Mouse (Mus musculus) layer of hippocampus, postnatal 14 days (tissue): ENCODE data around the gene Pkig. TPM values are rescaled to one million over a fixed set of nuclear protein-coding genes. Genes with fewer than 3 reads are reported as not detected.
A peak's percentile ranks its signal among the peaks of the same experiment; 100 is the strongest.
"Not testable (repeated sequence)": the region's sequence is repeated elsewhere in the genome, so short reads cannot be mapped to it uniquely, and the experiment has no call there.

Experiments
- DNase-seq, 2 experiments: peaks; one replicate each; pipeline ENCODE4 v3.0.0; 2021 to 2022; ENCODE audit warnings: low spot score in 2 of 2, mixed read lengths in 1 of 2
- total RNA-seq, 2 experiments: library from RNA; stranded (reverse); gene quantifications; 2 replicates each; pipeline ENCODE4 v1.2.3; 2021

The Pkig gene
- total RNA-seq, 2 experiments from 2014 or later = 70.9 to 71.8 TPM

- peak; percentile 12 to 40 for DNase-seq
These were observed 15.3 kb upstream of the Pkig start for GRCm38 (mm10) chr2:163642685-163643575.

GRCm38 (mm10) chr2:163643576-163643971 is 14.6 kb upstream of the Pkig start:
- DNase-seq = no peak

GRCm38 (mm10) chr2:163644047-163644446 is 14.1 kb upstream of the Pkig start:
- DNase-seq = no peak

- peak; percentile 97 to 98 for DNase-seq
These were observed 13.4 kb upstream of the Pkig start, which contains the start of gene Serinc3 for GRCm38 (mm10) chr2:163644575-163645385. Gene Serinc3 (minus strand): TSS chr2:163645131.

- DNase-seq = no peak
These were observed 12.3 kb upstream of the Pkig start for GRCm38 (mm10) chr2:163645700-163646460.

- DNase-seq = no peak
These were observed 11.6 kb upstream of the Pkig start for GRCm38 (mm10) chr2:163646461-163647080.

GRCm38 (mm10) chr2:163655699-163656098 is 2.5 kb upstream of the Pkig start:
- not testable (repeated sequence) for DNase-seq

GRCm38 (mm10) chr2:163657486-163657885 is 700 bp upstream of the Pkig start:
- DNase-seq = no peak

- peak in 1 of 2 experiments; percentile 56 for DNase-seq
These were observed 755 bp downstream of the Pkig start for GRCm38 (mm10) chr2:163658941-163659340.

GRCm38 (mm10) chr2:163659431-163659830 is 1.2 kb downstream of the Pkig start:
- DNase-seq = no peak

GRCm38 (mm10) chr2:163660103-163660701 is 2.0 kb downstream of the Pkig start:
- DNase-seq = no peak

GRCm38 (mm10) chr2:163661371-163661850 is 3.2 kb downstream of the Pkig start:
- no peak for DNase-seq

- no peak for DNase-seq
These were observed 3.9 kb downstream of the Pkig start for GRCm38 (mm10) chr2:163662076-163662475.

GRCm38 (mm10) chr2:163662698-163663221 is 4.6 kb downstream of the Pkig start:
- DNase-seq = no peak

GRCm38 (mm10) chr2:163663930-163664329 is 5.7 kb downstream of the Pkig start:
- no peak for DNase-seq

GRCm38 (mm10) chr2:163667045-163667444 is 8.9 kb downstream of the Pkig start:
- DNase-seq = no peak

- DNase-seq = no peak
These were observed 12.8 kb downstream of the Pkig start for GRCm38 (mm10) chr2:163670872-163671594.

GRCm38 (mm10) chr2:163674397-163674796 is 16.2 kb downstream of the Pkig start:
- DNase-seq = no peak

GRCm38 (mm10) chr2:163675144-163675619 is 17.0 kb downstream of the Pkig start:
- no peak for DNase-seq
